Mouse (Mus musculus) urinary bladder, adult 18-20 months (tissue): ENCODE results near the gene Lefty2.
A peak's percentile ranks its signal among the peaks of the same experiment; 100 is the strongest.
"Not testable (repeated sequence)": the region's sequence is repeated elsewhere in the genome, so short reads cannot be mapped to it uniquely, and the experiment has no call there.

Experiments
- DNase-seq, 2 experiments: peaks; one replicate each; pipeline ENCODE4 v3.0.0; 2022; ENCODE audit warnings: low spot score in 2 of 2, mixed read lengths in 2 of 2

Lefty2 gene

DNA sequence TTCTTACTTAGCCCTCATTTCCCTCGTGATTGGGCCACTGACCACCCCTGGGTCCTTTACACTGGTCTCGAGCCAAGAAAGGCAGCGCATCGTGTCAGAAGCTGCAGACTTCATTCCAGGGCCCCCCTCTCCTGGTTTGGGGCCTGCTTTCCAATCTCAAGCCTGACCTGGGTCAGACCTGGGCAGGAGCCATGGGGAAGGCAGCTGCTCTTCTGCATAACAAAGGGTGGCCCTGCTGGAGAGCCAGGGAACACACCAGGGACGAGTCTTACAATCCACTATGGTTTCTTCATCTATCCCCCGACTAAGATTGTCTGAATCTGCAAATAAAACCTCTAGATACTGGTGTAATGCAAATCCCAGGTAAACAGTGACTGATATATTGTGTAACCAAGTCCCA, 40.8 kb downstream of the Lefty2 start:
- DNase-seq, result no peak

DNA sequence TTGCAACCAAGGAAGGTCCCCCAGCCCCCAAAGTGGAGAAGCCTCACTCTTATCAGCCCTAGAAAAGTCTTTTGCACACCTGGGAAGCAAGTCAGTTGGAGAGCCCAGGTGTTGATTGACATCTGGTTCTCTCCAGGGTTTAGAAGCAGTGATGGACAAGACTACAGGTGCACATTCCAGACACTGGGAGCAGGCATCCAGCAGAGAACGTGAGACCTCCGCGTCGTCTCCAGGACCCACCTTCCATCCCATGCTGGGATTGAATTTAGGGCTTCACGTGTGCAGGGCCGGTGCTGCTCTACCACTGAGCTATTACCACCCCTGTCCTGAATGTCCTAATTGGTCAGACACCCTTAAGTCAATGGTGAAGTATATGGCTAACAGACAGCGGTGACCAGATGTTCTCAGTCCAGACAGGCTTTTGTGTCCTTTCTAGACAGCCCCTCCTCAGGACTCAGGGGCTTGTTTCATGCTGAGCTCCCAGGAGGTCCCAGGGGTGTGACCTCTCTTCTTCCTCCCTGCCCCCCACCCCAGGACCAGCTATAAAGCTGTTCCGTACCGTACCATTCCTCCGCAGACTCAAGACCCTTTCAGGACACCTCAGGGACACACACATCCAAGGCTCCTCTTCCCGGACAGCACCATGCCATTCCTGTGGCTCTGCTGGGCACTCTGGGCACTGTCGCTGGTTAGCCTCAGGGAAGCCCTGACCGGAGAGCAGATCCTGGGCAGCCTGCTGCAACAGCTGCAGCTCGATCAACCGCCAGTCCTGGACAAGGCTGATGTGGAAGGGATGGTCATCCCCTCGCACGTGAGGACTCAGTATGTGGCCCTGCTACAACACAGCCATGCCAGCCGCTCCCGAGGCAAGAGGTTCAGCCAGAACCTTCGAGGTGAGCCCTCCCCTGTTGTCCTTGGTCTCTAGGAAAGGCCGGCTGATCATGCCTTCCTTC, 41.8 kb downstream of the Lefty2 start, which contains the start of gene Lefty1:
Lefty1 (plus strand) TSS at position 556 of the 953 bp plus-strand sequence.
- DNase-seq, result no peak

DNA sequence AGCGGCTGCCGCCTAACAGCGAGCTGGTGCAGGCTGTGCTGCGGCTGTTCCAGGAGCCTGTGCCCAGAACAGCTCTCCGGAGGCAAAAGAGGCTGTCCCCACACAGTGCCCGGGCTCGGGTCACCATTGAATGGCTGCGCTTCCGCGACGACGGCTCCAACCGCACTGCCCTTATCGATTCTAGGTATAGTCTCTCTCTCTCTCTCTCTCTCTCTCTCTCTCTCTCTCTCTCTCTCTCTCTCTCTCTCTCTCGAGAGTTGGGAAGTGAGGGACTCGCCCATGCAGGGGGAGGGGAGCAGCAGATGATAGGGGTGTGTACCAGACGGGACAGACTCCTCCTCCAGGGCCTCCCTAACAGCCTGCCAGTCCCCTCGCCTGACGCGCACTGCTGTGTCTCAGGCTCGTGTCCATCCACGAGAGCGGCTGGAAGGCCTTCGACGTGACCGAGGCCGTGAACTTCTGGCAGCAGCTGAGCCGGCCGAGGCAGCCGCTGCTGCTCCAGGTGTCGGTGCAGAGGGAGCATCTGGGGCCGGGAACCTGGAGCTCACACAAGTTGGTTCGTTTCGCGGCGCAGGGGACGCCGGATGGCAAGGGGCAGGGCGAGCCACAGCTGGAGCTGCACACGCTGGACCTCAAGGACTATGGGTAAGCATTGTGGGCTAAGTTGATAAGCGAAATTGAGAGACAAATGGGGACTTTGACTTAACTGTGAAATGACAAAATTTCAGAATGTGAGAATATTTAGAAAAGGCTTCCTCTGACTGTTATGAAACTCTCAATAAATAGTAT, 43.9 kb downstream of the Lefty2 start:
- not testable (repeated sequence) for DNase-seq

DNA sequence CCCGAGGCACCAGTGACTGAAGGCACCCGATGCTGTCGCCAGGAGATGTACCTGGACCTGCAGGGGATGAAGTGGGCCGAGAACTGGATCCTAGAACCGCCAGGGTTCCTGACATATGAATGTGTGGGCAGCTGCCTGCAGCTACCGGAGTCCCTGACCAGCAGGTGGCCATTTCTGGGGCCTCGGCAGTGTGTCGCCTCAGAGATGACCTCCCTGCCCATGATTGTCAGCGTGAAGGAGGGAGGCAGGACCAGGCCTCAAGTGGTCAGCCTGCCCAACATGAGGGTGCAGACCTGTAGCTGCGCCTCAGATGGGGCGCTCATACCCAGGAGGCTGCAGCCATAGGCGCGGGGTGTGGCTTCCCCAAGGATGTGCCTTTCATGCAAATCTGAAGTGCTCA, 44.7 kb downstream of the Lefty2 start:
- not testable (repeated sequence) for DNase-seq

DNA sequence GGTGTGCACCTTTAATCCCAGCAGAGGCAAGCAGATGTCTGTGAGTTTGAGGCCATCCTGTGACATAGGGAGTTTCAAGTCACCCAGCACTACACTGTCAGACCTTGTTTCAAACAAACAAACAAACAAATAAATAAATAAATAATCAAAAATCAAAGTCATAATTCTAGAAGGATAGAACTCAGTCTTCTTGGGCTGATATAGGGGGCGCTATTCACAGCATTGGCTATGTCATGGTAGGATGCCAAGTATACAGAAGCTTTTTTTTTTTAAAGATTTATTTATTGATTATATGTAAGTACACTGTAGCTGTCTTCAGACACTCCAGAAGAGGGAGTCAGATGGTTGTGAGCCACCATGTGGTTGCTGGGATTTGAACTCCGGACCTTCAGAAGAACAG, 45.9 kb downstream of the Lefty2 start:
- not testable (repeated sequence) for DNase-seq

DNA sequence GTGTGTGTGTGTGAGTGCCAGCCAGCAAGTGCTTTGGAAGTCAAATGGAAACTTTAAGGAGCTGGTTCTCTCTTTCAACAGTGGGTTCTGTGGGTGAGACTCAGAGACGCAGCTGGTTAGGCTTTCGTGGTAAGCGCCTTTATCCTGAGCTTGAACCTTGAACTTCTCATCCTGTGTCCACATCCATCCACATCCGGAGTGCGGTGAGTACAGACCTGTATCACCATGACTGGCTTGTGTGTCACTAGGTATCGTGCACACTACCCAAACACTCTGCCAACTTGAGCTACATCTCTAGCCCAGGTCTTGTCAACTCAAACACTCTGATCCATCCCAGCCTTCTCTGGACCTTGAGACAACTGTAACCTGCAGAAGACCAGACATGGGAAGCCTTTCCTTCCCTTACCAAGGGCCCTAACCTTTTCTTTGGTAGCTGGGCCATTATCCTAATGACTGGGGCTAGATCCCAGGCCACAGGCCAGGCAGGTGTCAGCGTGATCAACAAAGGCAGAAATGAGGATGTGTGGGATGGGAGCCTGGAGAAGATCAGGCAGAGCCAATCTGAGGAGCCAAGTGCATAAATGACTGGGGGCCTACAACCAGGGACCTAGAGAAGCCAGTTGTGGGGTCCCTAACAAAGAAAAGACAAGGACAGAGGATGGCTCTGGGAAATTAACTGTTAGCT, 48.0 kb downstream of the Lefty2 start:
- DNase-seq, result no peak

DNA sequence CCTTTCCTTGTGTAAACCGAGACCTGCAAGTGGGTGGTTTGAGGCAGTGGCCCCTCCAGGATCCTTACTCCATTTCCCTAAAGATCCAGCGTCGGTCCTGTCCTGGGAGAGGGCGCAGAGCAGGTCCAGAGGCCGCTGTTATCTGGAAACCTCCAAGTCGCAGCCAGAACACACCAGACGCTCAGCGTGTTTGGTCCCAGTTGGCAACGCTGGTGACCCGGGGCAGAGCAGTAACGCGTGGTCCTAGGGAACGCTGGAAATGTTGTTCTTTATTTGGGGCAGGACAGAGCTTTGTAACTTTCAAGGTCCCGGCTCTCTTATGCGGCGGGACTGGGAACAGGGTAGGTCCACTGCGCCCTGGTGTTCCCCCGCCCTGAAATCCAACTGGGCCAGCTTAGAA, 48.8 kb downstream of the Lefty2 start:
- peak in 1 of 2 experiments; percentile 35 for DNase-seq

DNA sequence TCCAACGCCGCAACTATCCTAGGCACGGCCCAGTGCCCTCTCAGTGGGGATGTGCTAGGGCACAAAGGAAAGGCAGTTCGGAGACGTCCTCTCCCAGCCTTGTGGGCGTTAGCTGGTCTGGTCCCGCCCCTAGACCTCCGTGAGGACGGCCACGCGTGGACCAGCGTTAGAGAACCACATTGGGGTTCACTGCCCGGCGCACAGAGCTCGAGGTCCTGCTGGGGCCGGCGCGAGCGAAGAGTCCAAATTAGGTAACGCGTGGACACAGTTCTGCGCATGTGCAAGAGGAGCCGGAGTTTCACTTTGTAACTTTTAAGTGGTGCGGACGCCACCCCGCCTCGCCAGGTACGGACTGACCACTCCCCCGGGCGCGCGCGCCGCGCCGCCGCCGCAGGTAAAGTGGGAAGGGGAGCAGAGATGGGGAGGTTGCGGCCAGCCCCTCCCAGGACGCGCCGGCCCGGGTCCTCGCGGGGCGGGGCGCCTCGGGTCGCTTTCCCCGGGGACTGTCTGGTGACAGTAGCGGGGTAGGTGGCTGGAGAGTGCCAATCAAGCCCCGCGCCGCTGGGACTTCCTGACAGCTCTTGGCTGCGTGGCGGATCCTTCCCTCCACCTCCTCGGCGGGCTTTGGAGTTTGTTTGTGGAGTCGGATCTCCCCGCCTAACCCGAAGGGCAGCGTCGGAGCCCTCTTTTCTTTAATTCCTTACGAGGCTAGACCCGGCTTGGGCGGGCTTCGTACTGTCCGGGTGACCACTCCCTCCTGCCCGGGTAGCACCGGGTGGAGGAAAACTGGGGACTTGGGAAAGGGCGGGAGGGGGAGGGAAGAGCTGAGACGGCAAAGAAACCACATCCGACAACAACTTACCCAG, 49.5 kb downstream of the Lefty2 start, which contains the start of gene Tmem63a:
Tmem63a (plus strand) TSS at position 179 of the 866 bp plus-strand sequence.
- peak; percentile 75 to 79 for DNase-seq

DNA sequence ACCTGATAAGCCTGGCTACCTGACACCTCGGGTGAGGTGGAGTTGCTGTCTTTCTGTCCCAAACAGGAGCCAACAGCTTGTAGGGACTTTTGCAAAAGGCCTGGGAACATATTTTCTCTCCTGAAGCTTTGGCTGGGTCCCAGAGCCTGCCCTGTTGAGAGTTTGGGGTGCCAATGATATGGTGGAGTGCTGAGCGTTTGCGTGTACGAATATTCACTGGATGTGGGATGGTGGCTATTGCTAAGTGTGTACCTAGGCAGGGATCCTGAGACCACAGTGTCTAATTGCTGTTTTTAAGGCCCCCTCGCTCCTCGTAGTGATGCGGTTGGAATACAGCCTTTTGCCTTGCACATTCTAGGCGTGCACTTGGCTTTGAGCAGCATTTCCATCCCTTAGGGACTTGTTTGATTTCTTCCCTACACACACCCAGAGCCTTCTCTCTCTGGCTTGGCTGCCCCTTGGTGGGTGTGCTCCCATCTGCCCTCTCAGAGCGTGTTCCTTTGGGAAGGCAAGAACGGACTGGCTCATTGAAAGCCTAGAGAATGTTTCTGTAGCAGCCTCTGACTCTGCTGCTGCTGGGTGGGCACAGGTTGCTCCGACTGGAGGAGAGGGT, 50.2 kb downstream of the Lefty2 start:
- DNase-seq, result peak in 1 of 2 experiments; percentile 23

DNA sequence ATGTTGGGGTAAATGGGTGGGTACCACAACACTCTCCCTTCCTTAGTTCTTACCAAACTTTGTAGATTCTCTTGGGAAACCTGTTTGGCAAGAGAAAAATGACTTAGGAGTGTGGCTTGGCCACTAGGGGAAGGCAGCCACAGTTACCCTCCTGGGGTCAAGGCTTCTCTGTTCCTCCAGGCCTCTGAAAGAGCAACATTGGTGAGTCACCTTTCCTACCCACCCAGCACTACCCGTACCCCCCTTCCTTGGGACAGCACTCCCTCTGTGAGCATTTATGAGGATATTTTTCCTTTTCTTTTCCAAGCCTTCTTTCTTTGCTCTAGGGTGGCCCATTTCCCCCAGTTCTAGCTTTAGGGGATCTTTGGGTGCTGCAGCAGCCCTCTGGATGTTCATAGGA, 51.0 kb downstream of the Lefty2 start:
- no peak for DNase-seq

DNA sequence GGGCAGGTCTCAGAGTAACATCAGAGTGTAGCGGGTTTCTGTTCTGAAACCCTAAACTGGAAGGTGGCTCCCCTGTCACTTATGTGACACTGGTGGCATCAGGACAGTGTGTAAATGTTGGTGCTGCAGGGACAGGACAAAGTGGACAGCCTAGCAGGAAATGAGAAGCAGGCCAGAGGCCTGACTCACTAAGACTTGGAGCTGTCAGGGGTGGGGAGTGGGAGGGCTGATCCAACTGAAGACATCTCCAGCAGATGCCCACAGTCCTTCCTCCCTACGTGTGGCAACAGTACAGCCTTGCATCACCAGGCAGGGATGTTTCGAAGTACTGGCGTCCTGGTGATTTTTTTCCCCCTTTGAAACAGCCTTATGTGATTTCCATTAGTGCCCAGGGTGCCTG, 51.6 kb downstream of the Lefty2 start:
- no peak for DNase-seq

DNA sequence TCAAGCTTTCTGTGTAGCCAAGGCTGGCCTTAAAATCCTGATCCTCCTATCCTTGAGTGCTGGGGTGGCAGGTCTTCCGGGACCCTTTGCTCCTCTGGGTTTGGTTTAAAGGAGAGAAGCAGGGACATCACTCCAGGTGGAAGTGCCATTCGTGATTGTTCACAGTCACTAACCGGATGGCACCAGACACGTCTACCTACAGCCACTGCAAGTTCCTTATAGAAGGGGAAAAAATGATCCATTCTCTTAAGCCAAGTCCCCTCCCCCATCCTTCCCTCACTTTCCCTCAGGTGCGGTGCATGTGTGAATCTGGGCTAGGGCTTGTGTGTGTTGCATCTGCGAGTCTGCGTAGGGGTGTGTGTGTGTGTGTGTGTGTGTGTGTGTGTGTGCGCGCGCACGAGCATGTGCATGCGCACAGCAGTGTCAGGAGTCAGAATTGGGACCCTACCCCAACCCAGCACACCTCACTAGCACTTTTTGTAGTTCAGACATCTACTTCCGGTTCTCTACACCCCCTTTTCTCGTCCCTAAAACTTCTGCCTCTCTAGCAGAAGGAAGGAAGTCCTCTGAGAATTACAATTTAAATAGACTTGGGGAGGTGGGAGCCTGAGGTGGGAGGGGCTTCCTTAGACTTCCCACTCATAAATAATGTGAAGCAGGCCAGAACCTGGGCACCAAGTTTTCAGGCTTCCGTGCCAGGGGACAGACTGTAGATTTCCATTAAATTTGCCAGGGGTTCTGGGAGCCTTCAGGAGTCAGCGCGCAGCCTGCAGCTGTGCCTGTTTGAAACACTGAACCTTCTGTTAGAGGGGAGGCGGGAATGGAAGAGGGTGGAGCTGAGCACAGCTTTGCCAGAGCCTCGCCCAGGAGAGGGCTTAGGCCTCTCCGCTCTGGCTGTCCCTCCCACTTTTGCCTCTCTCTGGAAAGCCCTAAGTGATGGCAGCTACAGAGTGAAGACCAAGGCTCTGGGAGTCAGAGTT, 52.4 kb downstream of the Lefty2 start:
- DNase-seq, result peak; percentile 28 to 64

DNA sequence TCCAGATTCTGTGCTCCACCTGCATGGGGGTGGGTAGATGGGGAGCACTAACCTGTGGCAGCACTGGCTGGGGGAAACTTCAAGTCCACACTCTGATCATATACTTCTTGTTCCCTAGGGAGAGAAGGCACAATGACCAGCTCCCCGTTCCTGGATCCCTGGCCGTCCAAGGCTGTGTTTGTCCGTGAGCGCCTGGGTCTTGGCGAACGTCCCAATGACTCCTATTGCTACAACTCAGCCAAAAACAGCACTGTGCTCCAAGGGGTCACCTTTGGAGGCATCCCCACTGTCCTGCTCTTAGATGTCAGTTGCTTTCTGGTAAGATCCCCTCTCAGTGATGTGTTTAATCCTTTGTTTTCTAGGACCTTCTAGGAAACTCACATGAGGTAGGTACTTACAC, 53.5 kb downstream of the Lefty2 start:
- DNase-seq, result no peak
